Mouse (Mus musculus) layer of hippocampus, postnatal 14 days (tissue): ENCODE measurements at regions not wholly inside any gene's neighbourhood (a gene's known extent, or its start where the extent isn't known, plus 50 kb on each side); places are given as distances from the start of the nearest gene placed in this dataset.

Source experiments
- DNase-seq, 2 experiments: peaks; one replicate each; pipeline ENCODE4 v3.0.0; 2021 to 2022; ENCODE audit warnings: low spot score in 2 of 2, mixed read lengths in 1 of 2

GRCm38 (mm10) chr12:16083176-16083575 is 266.5 kb upstream of the Trib2 start:
- DNase-seq: no peak

DNA sequence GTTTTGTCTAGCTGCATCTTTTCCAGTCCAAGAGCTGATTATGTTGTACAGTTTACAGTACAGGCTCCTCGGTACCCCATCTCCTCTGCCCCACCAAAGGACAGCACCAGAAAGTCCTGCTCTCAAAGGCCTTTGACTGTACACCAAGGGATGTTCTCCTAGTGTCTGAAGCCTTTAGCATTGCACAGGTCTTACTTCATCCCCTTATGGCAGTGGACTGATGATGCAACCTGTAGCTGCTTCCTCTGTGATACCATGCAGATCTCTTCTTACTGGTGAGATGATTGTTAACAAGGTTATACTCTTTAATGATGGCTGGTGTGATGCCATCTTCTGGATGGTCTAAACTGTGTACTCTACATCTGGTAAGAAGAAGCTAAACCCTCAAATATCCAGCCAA is 260.5 kb upstream of the Trib2 start:
- DNase-seq: no peak

- no peak for DNase-seq
Measured at GRCm38 (mm10) chr12:16075962-16076361, 259.2 kb upstream of the Trib2 start.

DNA sequence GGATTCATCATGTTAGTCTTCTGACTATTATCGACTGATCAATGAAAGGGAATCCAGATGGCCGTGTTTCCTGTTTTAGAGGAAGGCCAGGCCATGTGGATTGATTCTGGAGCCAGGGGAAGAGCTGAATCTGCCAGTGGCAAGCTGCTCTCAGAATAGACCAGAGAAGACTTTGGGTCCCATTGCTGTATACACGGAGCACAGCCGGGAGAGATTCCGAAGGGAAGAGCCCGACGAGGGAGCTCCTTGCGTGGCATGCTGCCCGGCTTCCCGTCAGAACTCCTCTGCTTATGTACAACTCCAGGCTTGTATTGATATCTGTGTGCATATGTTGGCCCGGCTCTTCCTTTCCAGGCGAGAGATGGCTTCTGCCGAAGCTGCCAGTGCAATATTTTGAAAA is 252.2 kb upstream of the Trib2 start:
- peak; percentile 55 to 75 for DNase-seq

GRCm38 (mm10) chr12:16062689-16063088 is 246.0 kb upstream of the Trib2 start:
- DNase-seq: no peak

DNA sequence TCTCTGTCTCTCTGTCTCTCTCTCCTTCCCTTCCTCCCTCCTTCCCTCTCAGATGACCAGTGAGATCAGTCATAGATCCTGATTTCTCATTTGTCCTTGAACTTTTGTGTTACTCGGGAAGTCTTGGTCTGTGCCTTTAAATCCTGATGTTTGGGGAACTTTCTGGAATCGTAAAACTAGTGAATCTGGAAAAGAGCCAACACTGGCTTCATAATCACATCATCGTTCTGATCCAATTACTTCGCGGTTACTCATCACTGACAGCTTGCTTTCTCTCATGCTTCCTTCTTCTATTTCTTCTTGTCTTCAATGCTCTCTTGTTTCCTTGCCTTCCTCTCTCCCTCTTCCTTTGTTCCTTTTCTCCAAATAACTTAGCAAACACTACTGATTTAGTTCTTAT is 243.7 kb upstream of the Trib2 start:
- no peak for DNase-seq

GRCm38 (mm10) chr12:16058255-16058654 is 241.5 kb upstream of the Trib2 start:
- no peak for DNase-seq

- no peak for DNase-seq
Measured at GRCm38 (mm10) chr12:16056831-16057230, 240.1 kb upstream of the Trib2 start.

DNA sequence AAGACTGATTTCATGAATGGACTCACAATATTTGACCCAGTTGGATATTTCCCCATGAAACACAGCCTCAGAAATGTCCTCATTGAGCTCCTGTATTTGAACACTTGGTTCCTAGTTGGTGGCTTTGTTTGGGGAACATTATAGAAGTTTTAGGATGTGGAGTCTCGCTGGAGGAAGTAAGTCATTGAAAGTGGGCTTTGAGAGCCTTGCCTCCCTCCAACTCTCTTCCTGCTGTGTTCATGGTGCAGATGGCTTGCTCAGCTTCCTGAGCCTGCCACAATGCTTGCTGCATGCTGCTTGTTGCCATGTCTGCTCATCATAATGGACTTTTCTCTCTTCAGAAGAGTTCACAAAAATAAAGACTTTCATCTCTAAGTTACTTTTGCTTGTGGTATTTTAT is 239.5 kb upstream of the Trib2 start:
- no peak for DNase-seq

- DNase-seq: no peak
Measured at GRCm38 (mm10) chr12:16054591-16054990, 237.9 kb upstream of the Trib2 start.

DNA sequence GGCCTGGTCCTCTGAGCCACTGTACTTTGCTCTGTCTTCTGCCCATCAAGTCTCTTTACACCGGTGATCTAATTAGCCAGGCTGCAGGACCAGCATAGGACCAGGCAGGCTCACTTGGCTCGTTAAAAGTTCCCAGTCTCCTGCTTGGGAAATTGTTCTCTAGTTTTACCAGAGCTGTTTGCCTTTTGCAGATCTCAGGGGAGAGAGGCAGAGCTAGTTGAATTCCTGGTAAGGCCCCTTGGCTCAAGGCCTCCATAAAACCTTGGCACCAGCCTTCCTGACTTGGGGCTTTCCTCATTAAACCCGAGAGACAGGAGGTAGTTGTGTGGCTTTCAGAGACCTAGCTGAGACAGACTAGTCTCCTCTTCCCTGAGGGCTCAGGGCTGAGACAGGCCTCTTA is 237.0 kb upstream of the Trib2 start:
- no peak for DNase-seq

GRCm38 (mm10) chr12:16052998-16053397 is 236.3 kb upstream of the Trib2 start:
- no peak for DNase-seq

- DNase-seq: no peak
Measured at GRCm38 (mm10) chr12:16052353-16052752, 235.6 kb upstream of the Trib2 start.

GRCm38 (mm10) chr12:16051439-16051838 is 234.7 kb upstream of the Trib2 start:
- no peak for DNase-seq

DNA sequence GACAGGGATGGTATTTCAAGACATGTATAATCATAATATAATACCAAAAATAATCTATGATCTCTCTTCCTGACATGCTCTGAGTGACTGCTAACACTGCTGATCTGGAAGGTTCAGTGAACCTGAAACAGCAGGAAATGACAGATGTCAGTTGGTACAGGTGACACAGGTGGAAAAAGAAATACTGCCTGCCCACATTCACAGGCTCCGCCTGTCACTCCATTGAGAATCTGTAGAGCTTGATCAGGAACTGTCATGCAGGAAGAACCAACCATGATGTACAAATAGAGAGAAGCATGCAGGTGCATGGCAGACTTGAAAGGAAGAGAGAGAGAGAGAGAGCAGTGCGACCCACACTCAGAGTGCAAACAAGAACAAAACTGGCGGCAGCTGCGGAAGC is 232.8 kb upstream of the Trib2 start:
- DNase-seq: no peak

GRCm38 (mm10) chr12:16046643-16047042 is 229.9 kb upstream of the Trib2 start:
- no peak for DNase-seq

GRCm38 (mm10) chr12:16045791-16046494 is 229.2 kb upstream of the Trib2 start:
- no peak for DNase-seq

DNA sequence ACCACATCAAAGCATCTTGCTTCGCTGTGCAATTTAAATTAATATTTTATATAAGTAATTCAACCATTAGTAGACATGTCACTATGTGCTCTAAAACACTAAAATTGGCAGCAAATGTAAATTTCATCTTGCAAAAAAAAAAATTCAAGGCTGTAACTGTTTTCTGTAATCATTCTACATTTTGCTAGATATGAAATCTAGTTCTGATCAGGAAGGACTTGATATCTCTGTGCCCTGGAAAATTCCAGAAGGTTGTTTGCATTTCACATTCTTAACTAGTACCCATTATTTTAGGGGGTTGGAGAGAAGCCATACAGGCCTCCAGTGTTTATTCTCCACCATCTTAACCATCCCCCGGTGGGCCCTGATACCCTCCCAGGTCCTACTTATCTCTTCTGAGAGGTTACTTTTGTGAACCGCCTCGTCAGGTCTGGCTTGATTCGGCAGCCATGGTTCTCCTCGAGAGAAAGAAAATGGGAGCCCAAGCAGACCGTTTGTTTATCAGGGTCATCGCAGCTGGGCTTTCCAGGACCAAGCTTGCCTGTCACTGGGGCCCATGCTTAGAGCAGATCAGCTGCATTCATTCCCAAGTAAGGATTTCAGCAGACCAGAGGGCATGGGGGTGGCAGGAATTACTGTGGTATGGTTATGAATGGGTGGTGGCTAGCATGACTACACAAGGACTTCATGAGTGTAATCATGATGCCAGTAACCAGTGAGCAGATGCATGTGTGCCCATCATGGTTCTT is 226.9 kb upstream of the Trib2 start:
- no peak for DNase-seq

DNA sequence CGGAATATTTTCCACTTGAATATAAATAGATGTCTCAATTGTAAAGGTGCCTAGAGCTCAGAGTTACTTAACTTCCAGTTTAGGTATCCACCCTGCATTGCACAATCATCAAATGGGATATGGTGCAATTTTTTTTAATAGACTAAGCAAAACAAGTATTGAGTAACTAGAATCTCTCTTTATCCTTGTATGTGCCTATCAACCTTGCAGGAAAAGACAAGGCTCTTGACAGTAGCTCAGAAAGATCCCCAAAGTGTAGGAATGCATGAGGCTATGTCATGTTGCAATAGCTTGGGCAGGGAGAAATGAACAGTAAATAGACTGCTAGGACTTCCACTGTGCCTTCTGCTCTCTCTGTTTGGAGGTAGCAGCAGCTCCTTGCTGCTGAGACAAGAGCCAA is 225.6 kb upstream of the Trib2 start:
- no peak for DNase-seq

DNA sequence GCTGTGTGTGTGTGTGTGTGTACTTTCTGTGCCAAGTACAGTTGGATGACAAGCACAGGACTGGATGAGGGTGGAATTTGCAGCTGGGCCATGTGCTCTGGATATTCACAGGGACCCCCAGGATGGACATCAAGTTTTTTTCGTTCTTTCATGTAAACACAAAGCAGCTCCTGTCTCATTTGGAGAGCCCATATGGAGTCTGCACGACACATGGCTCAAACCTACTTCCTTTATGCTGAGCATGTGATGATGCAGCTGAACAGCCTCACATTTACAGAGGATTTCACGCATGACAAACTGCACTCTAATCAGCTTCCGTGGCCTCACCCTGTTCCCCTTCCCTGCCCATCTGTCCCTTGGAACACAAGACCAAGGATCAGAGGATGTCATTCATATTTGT is 224.4 kb upstream of the Trib2 start:
- no peak for DNase-seq

DNA sequence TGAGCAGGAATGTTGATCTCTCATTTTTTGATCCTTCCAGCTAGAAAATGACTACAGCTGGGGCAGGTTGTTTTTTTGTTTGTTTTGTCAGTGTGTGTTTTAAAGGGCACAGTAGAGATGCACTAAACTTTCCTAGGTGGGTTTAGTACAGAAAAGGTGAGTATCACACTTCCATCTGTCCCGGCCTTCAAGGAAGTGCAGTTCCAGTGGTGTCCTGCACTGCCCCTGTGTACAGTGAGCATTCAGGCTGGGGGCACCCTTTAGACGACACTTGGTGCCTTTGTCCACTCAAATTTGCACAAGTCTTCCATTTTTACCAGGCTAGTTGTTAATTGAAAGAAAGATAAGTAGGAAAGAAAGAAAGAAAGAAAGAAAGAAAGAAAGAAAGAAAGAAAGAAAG is 218.8 kb upstream of the Trib2 start:
- no peak for DNase-seq

- no peak for DNase-seq
Measured at GRCm38 (mm10) chr12:16034691-16035515, 218.2 kb upstream of the Trib2 start.
